Mouse (Mus musculus) myocyte (in vitro differentiated cells): ENCODE data around the gene Cxcr5. TPM values are rescaled to one million over a fixed set of nuclear protein-coding genes. Genes with fewer than 3 reads are reported as not detected.

Experiments used
- H3K27me3 ChIP-seq: one replicate; pipeline ENCODE4 v1.6.1; 2011; ENCODE audit not compliant: control insufficient read depth, insufficient read depth, insufficient read length
- H3K36me3 ChIP-seq: one replicate; pipeline ENCODE4 v1.6.1; 2011; ENCODE audit not compliant: control insufficient read depth, insufficient read depth
- H3K4me2 ChIP-seq: one replicate; pipeline ENCODE4 v1.6.1; 2011; ENCODE audit warnings: low read depth, control low read depth
- H3K4me3 ChIP-seq: one replicate; pipeline ENCODE4 v1.5.1; 2011; ENCODE audit warnings: mild to moderate bottlenecking, control low read depth, moderate library complexity
- H3K79me2 ChIP-seq: one replicate; pipeline ENCODE4 v1.6.1; 2011; ENCODE audit not compliant: control insufficient read depth, insufficient read depth
- H3ac ChIP-seq: one replicate; pipeline ENCODE4 v1.6.1; 2011; ENCODE audit not compliant: control insufficient read depth, insufficient read length
- CEBPB ChIP-seq: IDR thresholded peaks from 2 replicates; pipeline ENCODE4 v1.6.1; 2011; ENCODE audit warnings: mild to moderate bottlenecking, moderate library complexity; ENCODE audit not compliant: poor library complexity, insufficient read depth, severe bottlenecking
- E2F4 ChIP-seq: IDR thresholded peaks from one replicate; pipeline ENCODE4 v1.6.1; 2011; ENCODE audit warnings: mild to moderate bottlenecking, control low read depth, moderate library complexity; ENCODE audit not compliant: insufficient read depth
- MAX ChIP-seq: IDR thresholded peaks from one replicate; pipeline ENCODE4 v1.6.1; 2011; ENCODE audit warnings: low read depth, mild to moderate bottlenecking, control low read depth
- MYOD1 ChIP-seq, 3 experiments: IDR thresholded peaks; one replicate each; pipeline ENCODE4 v1.6.1; 2011; ENCODE audit warnings: control low read depth in 2 of 3, low read depth in 2 of 3, mild to moderate bottlenecking in 2 of 3, moderate library complexity in 1 of 3; ENCODE audit not compliant: insufficient read length in 2 of 3, control insufficient read depth in 1 of 3
- MYOG ChIP-seq, 3 experiments: IDR thresholded peaks; one replicate each; pipeline ENCODE4 v1.6.1; 2011; ENCODE audit warnings: control low read depth in 2 of 3, low read depth in 2 of 3, mild to moderate bottlenecking in 2 of 3; ENCODE audit not compliant: insufficient read length in 2 of 3, control insufficient read depth in 1 of 3, insufficient read depth in 1 of 3
- POLR2A ChIP-seq: IDR thresholded peaks from one replicate; pipeline ENCODE4 v1.6.1; 2011; ENCODE audit warnings: low read depth, mild to moderate bottlenecking, control low read depth, moderate library complexity; ENCODE audit not compliant: insufficient read length
- POLR2AphosphoS2 ChIP-seq: IDR thresholded peaks from one replicate; pipeline ENCODE4 v1.6.1; 2011; ENCODE audit warnings: low read depth, control low read depth; ENCODE audit not compliant: insufficient read length
- REST ChIP-seq: IDR thresholded peaks from one replicate; pipeline ENCODE4 v1.6.1; 2011; ENCODE audit warnings: mild to moderate bottlenecking, control low read depth, moderate library complexity; ENCODE audit not compliant: insufficient read depth, insufficient read length
- SRF ChIP-seq: IDR thresholded peaks from one replicate; pipeline ENCODE4 v1.6.1; 2011; ENCODE audit warnings: low read depth; ENCODE audit not compliant: control insufficient read depth, insufficient read length
- TCF12 ChIP-seq: IDR thresholded peaks from one replicate; pipeline ENCODE4 v1.6.1; 2011; ENCODE audit warnings: mild to moderate bottlenecking, control low read depth; ENCODE audit not compliant: poor library complexity, insufficient read depth, severe bottlenecking
- TCF3 ChIP-seq: IDR thresholded peaks from one replicate; pipeline ENCODE4 v1.6.1; 2011; ENCODE audit warnings: low read depth, control low read depth; ENCODE audit not compliant: insufficient read length
- USF1 ChIP-seq: IDR thresholded peaks from one replicate; pipeline ENCODE4 v1.6.1; 2011; ENCODE audit warnings: low read depth, mild to moderate bottlenecking, control low read depth, moderate library complexity
- polyA plus RNA-seq: library from polyadenylated mRNA; unstranded; fragments of >200 nt; fragmentation: generic; extraction: Trizol; gene quantifications from one replicate; pipeline ENCODE4 v1.2.1, GENCODE M21; 2012; ENCODE audit warnings: missing spikeins

Cxcr5 gene
- polyA plus RNA-seq, 1 experiment: 0.01 TPM

- Histone ChIP-seq H3K79me2 (peaks cover 54% of the 10 kb centered on the region), H3K27me3 (no peaks in the 10 kb centered on the region), H3K4me3 (peak overlapping the region; percentile 94), H3ac (peak overlapping the region; percentile 97), H3K4me2 (peak overlapping the region; percentile 87), H3K36me3 (no peaks in the 10 kb centered on the region)
- TF ChIP-seq POLR2A (peak; percentile 4), MYOG (IDR thresholded peaks at IDR 0.05; ENCODE audit: control insufficient read depth in 1 of 3, insufficient read depth in 1 of 3, insufficient read length in 2 of 3, low read depth in 2 of 3) (no peak), E2F4 (no peak)
Observed at GRCm38 (mm10) chr9:44483041-44483509, 78.6 kb downstream of the Cxcr5 start.

GRCm38 (mm10) chr9:44482552-44482951, 79.1 kb downstream of the Cxcr5 start, which contains the start of gene Bcl9l:
Bcl9l (plus strand) TSS chr9:44482825.
- H3K4me2 ChIP-seq: peak within 1 kb of the TSS; percentile 87
- no peaks in the 10 kb centered on the region for H3K36me3 ChIP-seq
- no peak for TF ChIP-seq USF1
- no peak for TF ChIP-seq E2F4
- TF ChIP-seq POLR2AphosphoS2: peak; percentile 85
- no peak for TF ChIP-seq MYOD1 (IDR thresholded peaks at IDR 0.05; ENCODE audit: control insufficient read depth in 1 of 3, insufficient read length in 2 of 3, low read depth in 2 of 3)
- no peak for TF ChIP-seq CEBPB
- peak in 1 of 3 experiments; percentile 8 for TF ChIP-seq MYOG (IDR thresholded peaks at IDR 0.05; ENCODE audit: control insufficient read depth in 1 of 3, insufficient read depth in 1 of 3, insufficient read length in 2 of 3, low read depth in 2 of 3)
- no peak for TF ChIP-seq TCF3
- TF ChIP-seq POLR2A: peak; percentile 89
- TF ChIP-seq MAX: no peak
- peak within 1 kb of the TSS; percentile 94 for H3K4me3 ChIP-seq
- no peaks in the 10 kb centered on the region for H3K27me3 ChIP-seq
- H3K79me2 ChIP-seq: peaks cover 49% of the 10 kb centered on the region
- peak within 1 kb of the TSS; percentile 97 for H3ac ChIP-seq

GRCm38 (mm10) chr9:44482112-44482511, 79.6 kb downstream of the Cxcr5 start:
- Histone ChIP-seq H3K27me3 (no peaks in the 10 kb centered on the region), H3ac (peak overlapping the region; percentile 97), H3K36me3 (no peaks in the 10 kb centered on the region), H3K4me2 (peak overlapping the region; percentile 67), H3K79me2 (peaks cover 44% of the 10 kb centered on the region), H3K4me3 (peak overlapping the region; percentile 94)
- TF ChIP-seq POLR2A (no peak), MYOG (IDR thresholded peaks at IDR 0.05; ENCODE audit: control insufficient read depth in 1 of 3, insufficient read depth in 1 of 3, insufficient read length in 2 of 3, low read depth in 2 of 3) (no peak), MYOD1 (IDR thresholded peaks at IDR 0.05; ENCODE audit: control insufficient read depth in 1 of 3, insufficient read length in 2 of 3, low read depth in 2 of 3) (no peak), REST (no peak), POLR2AphosphoS2 (no peak), E2F4 (no peak), TCF3 (no peak), SRF (no peak)

- Histone ChIP-seq H3K36me3 (no peaks in the 10 kb centered on the region), H3K27me3 (no peaks in the 10 kb centered on the region), H3K4me3 (peak overlapping the region; percentile 72), H3K79me2 (peaks cover 21% of the 10 kb centered on the region), H3K4me2 (peak overlapping the region; percentile 100), H3ac (no peak overlapping the region)
- TF ChIP-seq SRF (no peak), MYOD1 (IDR thresholded peaks at IDR 0.05; ENCODE audit: control insufficient read depth in 1 of 3, insufficient read length in 2 of 3, low read depth in 2 of 3) (peak in 2 of 3 experiments; percentile 16 to 34), USF1 (no peak), E2F4 (no peak), POLR2A (no peak), MAX (no peak), CEBPB (no peak), MYOG (IDR thresholded peaks at IDR 0.05; ENCODE audit: control insufficient read depth in 1 of 3, insufficient read depth in 1 of 3, insufficient read length in 2 of 3, low read depth in 2 of 3) (peak in 1 of 3 experiments; percentile 3), TCF3 (no peak), TCF12 (no peak), REST (no peak), POLR2AphosphoS2 (peak; percentile 44)
Observed at GRCm38 (mm10) chr9:44479628-44480428, 81.8 kb downstream of the Cxcr5 start.

GRCm38 (mm10) chr9:44478959-44479605, 82.6 kb downstream of the Cxcr5 start:
- TF ChIP-seq TCF3 (no peak), MAX (no peak), POLR2AphosphoS2 (no peak), POLR2A (no peak), MYOD1 (IDR thresholded peaks at IDR 0.05; ENCODE audit: control insufficient read depth in 1 of 3, insufficient read length in 2 of 3, low read depth in 2 of 3) (no peak), MYOG (IDR thresholded peaks at IDR 0.05; ENCODE audit: control insufficient read depth in 1 of 3, insufficient read depth in 1 of 3, insufficient read length in 2 of 3, low read depth in 2 of 3) (no peak), CEBPB (no peak), E2F4 (no peak), TCF12 (no peak), USF1 (no peak), REST (no peak), SRF (no peak)
- H3K4me3 ChIP-seq: peak overlapping the region; percentile 72

More at GRCm38 (mm10) chr9:44478959-44479605, 82.6 kb downstream of the Cxcr5 start:
- Histone ChIP-seq H3K36me3 (no peaks in the 10 kb centered on the region), H3ac (peak overlapping the region; percentile 30), H3K4me2 (peak overlapping the region; percentile 100), H3K27me3 (no peaks in the 10 kb centered on the region), H3K79me2 (peaks cover 14% of the 10 kb centered on the region)
